Mouse (Mus musculus) left cerebral cortex, postnatal 36 days (tissue): ENCODE data around the gene Hspb8. TPM values are rescaled to one million over a fixed set of nuclear protein-coding genes. Genes with fewer than 3 reads are reported as not detected.

Source experiments
- DNase-seq, 2 experiments: peaks; one replicate each; pipeline ENCODE4 v3.0.0; 2021 to 2022; ENCODE audit warnings: low spot score in 2 of 2, mixed read lengths in 1 of 2
- intact Hi-C: fragments of 180-260 bp; cut with DNase I; formaldehyde crosslinking; loops from one replicate; pipeline ENCODE4 v1.15.1; 2025
- total RNA-seq, 2 experiments: library from RNA; stranded (reverse); gene quantifications; 2 replicates each; pipeline ENCODE4 v1.2.3; 2021

Hspb8 gene
- 10 to 100 TPM in 1 of 2 experiments, 1 to 10 TPM in 1; 8.7 to 12.7 TPM for total RNA-seq

DNA sequence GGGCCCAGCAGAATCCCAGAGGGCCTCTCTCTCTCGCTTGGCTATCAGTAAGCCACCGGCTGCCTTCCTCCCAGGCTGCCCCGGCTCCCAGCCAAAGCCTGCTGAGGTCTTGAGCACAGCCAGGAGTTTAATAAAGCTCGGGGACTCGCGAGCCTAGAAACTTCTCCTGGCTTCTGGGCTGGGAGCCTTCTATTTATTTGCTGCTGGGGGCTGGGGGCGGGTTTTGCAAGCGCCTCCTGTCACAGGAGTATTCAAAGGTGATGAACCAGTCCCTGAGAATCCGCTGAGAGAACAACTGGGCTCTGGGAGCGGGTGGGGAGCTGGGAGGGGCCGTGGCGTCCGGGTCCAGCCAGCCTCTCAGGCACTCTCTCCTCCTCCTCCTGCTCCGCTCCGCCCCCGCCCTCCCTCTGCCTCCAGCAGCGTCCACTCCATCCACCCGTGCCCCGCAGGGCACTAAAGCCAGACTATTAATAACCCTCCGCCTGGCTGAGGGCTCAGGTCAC is at the start of gene Hspb8:
TSS of gene Hspb8 (minus strand) at position 166 of the 503 bp plus-strand sequence.
- peak in 1 of 2 experiments; percentile 43 for DNase-seq
- intact Hi-C loops, result no loop called here

DNA sequence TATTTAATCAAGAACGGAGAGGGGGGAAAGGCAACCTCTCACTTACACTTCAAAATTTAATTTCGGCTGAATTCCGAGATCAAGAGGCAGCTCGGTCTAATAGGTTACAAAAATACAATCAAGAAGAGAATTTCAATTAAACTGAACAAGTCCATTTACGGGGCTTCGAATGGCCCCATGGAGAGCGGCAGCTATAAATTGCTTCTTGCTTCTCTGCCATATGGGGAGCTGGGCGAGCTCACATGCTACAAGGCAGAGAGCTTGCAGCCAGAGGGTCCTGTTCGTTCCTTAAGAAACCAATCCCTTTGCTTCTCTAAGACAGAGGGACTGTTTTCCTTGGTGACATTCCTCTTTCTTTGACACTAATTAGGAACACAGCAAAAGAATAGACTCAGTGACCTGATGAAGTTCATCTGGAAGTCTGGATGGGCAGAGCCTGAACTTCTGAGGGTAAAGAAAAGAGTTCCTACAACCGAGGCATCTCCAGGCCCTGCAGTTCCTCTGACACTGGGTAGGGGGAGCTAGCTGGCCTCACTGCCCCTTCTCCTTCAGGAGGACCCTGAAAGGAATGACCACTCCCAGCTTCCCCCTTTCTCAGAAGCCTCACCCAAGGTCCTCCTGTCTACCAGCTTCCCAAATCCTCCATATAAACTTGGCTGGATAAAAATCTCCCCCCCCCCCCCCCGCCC is 38.8 kb upstream of the Hspb8 start:
- no peak for DNase-seq
- intact Hi-C loops, result no loop called here

DNA sequence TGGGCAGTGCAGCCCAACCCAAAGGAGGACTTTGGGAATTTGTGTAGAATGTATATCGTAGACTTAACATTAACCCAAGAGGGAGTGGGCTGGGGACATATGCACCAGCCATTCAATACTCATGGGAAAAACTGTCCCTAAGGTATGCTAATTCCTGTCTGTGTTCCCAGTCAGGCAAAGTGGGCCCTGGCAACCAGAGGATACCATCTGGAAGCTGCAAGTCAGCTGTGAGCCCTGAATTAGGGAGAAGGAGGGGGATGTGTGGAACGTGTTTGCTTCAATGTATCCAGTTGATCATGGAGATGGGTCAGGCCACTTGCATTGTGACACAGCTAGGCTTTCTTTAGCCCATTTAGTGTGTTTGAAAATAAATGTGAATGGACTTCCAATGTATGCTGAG is 37.3 kb upstream of the Hspb8 start:
- DNase-seq, result peak; percentile 39 to 40
- intact Hi-C loops, result loop anchor here (5.0 kb wide), 1 partner anchor 73 kb away; no protein-coding TSS in a partner anchor

DNA sequence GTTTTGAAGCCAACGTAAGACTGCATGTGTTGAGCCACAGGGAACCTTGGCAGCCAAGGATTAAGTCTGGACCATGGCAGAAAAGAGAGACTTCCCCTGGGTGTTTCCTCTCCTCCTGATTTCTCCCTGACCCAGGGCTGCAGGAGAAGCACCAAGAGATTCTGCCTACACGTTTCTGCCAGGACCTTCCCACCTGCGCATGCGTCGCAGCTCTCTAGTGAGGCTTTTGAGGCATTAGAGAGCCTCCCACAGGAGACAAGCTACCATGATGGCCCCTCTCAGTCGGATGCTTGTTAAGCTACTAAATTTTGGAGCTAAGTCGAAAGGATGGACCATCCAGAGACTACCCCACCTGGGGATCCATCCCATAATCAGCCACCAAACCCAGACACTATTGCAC is 35.1 kb upstream of the Hspb8 start:
- intact Hi-C loops, result loop anchor here (5.0 kb wide), 1 partner anchor 70 kb away; no protein-coding TSS in a partner anchor
- no peak for DNase-seq

DNA sequence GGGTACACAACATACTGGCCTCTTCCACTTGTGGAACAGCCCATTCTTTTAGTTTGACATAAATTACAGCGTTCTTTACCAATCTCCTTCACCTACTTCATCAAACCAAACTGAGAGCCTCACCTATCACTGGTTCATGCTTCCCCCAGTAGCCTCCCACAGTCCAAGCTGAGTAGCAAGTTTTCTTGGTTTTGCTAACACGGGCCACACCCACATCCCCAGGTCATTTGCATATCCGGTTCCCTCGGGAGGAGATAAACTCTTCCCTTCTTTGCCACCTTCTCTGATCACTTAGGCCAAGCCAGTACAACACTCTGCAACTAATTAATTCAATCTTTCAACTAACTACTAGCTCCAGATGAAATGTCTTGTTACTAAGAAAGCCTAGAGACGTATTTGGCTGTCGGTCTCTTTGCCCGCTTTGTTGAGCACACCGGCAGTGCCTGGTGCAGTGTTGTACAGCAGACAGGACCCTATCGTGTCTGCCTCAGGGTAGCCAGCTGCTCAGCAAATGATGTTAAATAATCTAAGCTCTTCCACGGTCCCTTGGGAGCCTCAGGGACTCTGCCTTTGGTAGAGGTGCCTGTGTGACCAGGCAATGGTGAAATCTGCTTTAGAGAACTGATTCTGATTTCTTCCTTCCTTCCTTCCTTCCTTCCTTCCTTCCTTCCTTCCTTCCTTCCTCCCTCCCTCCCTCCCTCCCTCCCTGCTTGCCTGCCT is 34.3 kb upstream of the Hspb8 start:
- intact Hi-C loops, result loop anchor here (5.0 kb wide), 1 partner anchor 70 kb away; no protein-coding TSS in a partner anchor
- no peak for DNase-seq

DNA sequence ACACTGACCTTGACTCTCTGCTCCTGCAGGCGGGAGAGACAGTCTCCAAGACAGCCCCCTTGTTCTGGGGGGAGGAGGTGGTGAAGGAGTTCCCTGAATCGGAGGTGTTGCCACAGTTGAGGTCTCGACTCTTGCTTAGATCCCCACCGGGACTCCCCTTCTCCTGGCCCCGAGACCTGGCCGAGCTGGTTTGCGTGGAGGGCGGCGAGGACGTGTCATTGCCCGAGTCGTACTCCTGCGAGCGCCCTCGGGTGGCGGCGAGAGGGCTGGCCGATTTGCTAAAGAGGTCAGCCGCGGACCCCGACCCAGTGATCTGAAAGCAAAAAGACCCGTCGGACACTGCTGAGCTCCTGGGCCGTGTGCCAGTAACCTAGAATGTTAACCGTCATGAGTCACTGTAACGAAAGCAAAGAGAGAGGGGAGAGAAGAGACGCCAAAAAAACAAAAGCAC is 30.8 kb upstream of the Hspb8 start:
- peak; percentile 32 to 41 for DNase-seq
- intact Hi-C loops, result no loop called here

DNA sequence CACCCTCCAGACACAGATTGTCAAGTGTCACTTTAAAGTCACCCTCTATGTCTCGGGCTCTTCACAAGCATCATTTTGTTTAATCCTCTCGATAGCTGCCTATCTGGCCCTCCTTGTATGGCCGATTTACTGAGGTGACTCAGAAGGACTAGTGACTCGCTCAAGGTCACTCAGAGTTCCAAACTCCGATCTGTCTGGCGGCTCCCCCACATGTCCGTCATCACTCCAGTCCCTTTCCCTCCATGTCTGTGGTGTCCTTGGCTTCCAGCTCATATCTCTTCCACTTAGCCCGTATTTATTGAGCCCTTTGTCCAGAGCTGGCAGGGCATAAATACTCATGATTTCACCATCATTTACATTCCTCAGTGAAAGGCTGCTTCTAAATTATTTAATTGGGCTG is 28.2 kb upstream of the Hspb8 start:
- DNase-seq, result no peak
- intact Hi-C loops, result no loop called here

DNA sequence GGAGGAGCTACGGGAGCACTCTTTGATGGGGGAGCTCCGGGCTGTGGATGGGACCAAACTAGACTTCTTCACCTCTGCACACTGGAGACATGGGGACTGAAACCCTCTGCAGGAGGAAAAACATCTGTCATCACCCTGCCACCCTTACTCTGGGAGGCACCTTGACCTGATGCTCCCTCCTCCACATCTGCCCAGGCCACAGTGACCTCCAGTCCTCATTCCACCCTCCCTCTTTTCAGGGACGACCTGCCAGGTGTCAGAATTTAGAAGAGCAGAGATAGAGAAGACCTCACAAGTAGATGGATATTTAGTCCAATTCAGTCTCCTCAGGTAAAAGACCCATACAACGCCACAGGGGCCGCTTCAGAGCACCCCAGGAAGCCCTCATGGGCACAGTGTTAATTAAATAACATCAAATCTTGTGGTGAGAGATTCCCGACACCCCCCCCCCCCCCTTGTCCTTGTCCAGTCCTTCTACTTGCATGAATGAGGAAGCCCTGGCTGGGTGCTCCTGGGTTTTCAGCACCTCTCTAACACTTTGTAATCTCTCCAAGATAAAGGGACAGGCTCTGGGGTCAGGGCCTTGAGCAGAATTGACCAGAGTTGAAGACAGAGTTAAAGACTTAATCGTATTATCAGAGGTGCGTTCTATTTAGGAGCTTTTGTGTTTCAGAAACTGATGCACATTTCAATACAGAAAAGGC is 27.0 kb upstream of the Hspb8 start:
- no peak for DNase-seq
- intact Hi-C loops, result loop anchor here (10.0 kb wide), 1 partner anchor 75 kb away; no protein-coding TSS in a partner anchor

DNA sequence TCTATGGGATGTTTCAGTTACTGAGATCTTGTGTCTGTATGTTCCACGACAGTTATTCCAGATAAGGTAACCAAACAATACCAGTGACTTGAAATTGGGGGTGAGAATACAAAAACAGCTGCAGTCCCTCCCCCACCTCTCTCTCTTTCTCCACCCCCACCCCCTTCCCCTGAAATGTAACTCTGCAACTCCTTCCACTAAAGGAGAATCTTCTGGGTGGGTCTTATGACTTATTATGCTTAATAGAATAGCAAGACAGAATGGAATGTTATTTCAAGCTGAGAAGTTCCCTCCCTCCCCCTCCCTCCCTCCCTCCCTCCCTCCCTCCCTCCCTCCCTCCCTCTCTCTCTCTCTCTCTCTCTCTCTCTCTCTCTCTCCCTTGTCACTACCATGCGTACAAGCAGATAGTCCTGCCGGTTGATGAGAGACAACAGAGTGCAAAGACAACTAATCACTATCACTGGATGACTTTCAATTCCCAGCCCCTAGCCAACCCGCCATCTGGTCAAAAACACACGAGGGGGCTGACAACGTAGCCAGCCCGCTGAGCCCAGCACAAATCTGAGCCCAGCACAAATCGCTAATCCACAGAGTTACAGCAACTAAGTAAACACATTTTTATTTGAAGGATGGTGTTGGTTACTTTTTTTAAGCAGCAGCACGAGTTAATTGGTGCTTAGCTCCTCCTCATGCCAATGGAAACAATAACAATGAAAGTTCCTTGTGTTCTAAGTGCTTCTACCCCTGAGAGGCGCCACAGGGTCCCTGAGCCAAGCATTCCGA is 25.9 kb upstream of the Hspb8 start:
- intact Hi-C loops, result loop anchor here (10.0 kb wide), 1 partner anchor 76 kb away; no protein-coding TSS in a partner anchor
- no peak for DNase-seq

DNA sequence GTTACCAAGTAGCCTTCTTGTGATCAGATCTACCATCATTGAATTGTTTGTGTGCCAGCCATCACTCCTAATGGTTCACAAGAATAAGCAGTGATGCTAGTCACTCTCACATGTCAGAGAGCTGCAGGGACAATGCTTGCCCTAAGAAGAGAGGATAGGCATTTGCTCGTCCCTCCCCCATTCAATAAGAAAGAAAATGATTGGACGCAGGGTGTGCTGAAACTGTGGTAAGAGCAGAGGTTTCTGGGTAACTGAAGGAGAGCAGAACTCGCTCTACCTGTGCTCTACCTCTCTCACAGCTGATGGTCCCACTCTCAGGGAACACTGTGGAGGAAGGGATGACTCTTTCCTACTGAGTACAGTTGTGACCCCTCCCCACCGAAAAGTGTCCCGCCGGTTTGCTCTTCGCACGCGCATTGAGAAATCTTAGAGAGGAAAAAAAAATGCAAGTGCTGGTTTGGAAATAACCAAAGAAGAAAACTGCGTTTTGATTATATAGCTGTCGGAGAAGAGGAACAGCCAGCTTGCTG is 25.2 kb upstream of the Hspb8 start:
- no peak for DNase-seq
- intact Hi-C loops, result loop anchor here (10.0 kb wide), 1 partner anchor 77 kb away; no protein-coding TSS in a partner anchor

DNA sequence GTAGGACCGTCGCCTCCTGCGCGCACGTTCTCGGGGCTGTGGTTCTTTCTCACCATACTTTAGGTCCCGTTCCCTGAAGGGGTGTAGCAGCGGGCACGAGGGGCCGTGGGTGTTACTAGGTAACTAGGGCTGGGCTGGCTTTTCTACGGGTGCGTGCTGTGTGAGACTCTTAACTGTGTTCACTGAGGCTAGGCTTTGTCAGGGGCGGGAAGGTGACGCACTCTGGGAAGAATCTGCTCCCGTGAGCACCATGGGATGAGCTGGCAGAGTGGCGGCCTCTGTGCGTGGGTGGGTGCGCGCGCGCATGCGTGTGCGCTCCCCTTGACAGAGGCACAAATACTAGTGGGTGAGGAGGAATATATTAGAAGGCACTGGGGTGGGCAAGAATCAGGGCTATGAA is 23.9 kb upstream of the Hspb8 start:
- intact Hi-C loops, result loop anchor here (10.0 kb wide), 1 partner anchor 78 kb away; no protein-coding TSS in a partner anchor
- peak in 1 of 2 experiments; percentile 43 for DNase-seq

DNA sequence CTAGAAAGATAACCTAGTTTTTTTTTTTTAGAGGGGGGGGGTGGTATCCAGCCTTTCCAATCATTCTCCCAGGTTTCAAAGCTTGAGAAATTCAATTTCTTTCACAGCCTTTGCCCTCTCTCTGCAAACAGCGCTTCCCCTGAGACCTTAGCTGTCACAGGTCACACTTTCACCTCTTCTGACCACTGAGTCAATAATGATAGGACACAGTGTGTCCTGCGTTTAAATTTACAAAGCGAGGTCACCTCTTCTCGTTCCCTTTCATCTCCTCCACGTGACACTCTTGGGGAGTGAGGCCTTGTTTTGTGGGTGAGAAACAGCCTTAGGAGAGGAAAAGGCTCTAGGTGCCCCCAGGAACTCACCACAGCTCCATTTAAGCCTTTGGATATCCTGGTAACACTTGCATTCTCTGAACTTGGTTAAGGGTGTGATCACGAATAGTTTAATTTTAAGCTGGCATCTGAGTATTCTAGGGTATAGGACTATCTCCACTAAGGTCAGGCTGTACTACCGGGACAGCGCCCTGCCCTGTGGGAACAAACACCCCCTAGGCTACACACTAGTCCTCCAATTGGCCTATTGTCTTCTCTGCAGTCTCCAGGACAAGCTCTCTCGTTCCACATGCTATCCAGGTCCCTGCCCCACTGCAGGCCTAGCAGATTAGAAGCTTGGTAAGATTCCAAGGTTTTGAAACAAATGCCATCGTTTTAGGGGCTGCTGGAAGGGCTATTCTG is 23.1 kb upstream of the Hspb8 start:
- no peak for DNase-seq
- intact Hi-C loops, result loop anchor here (10.0 kb wide), 1 partner anchor 79 kb away; no protein-coding TSS in a partner anchor

DNA sequence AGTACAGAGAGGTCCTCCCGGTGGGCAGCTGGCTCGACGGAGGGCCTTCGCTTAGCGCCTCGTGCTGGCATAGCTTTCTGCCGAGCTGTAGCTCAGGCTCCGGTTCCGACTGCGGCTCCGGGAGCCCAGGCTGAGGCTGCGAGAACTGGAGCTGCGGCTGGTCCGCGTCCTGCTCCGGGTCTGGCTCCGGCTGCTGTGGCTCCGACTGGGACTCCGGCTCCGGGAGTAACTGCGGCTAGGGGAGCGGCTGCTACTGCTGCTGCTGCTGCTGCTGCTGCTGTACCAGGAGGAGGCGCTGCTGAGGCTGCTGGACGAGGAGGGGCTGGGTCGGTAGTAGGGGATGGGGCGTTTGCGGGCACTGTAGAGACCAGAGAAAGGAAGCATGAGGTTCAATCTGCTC is 21.9 kb upstream of the Hspb8 start:
- intact Hi-C loops, result loop anchor here (5.0 to 10.0 kb wide), 3 partner anchors 52 to 148 kb away; partner anchors contain the start of gene Srrm4
- DNase-seq, result peak in 1 of 2 experiments; percentile 20

DNA sequence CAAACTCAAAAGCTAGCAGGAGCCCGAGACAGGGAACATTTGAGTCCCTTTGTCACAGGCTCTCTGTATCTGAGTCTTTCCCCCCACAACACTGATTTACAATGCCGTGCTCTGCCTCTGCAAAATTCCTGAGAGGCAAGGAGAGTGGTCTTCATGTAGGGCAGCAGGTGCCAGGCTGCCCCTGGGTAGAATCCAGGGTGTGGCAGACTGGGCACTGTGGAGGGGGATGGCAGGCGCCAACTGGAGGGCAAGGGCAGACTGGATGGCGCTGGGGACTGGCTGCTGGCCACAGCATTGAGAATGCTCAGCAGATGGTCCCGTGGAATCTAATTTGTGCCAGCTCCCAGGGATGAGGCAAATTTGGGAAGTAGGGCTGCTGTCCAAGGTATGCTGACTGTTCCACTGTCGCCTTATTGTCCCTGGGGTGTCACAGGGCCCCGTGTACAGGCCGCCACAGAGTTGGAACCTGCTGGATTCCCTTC is 20.8 kb upstream of the Hspb8 start:
- intact Hi-C loops, result loop anchor here (5.0 to 10.0 kb wide), 3 partner anchors 51 to 149 kb away; partner anchors contain the start of gene Srrm4
- DNase-seq, result peak; percentile 69 to 81

DNA sequence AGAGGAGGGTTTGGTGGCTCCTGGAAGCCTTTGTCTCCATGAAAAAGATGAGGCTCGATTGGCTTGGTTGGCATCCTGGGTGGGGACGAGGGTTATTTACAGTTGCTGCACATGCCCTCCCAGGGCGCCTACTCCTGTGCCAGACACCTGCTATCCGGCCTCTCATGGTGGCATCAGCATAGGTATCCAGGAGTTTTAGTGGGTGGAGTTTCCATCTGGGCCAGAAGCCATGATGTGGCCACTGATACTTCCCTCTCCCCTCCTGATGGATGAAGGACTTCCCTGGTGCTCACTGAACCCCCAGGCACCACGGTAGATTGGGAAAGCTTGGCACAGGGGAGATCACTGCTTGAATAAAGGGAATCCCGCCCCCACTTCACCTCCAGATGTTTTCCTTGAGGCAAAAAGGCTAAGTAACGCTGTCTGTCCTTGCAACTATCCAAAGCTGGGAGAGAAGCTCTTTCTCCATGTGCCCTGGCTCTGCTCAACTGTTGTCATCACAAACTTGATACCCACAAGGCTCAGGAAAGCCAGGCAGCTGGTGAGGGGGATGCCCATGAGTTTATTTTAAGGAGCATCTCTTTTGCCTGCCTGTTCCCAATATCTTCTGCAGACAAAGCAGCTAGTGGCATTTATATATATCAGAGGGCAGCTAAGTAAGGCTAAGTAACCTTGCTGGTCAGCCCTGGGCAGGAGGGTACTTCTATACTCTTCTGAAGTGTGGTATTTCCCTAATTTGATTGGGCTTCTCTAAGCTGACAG is 20.2 kb upstream of the Hspb8 start:
- intact Hi-C loops, result loop anchor here (5.0 to 10.0 kb wide), 3 partner anchors 51 to 149 kb away; partner anchors contain the start of gene Srrm4
- peak; percentile 67 to 79 for DNase-seq

DNA sequence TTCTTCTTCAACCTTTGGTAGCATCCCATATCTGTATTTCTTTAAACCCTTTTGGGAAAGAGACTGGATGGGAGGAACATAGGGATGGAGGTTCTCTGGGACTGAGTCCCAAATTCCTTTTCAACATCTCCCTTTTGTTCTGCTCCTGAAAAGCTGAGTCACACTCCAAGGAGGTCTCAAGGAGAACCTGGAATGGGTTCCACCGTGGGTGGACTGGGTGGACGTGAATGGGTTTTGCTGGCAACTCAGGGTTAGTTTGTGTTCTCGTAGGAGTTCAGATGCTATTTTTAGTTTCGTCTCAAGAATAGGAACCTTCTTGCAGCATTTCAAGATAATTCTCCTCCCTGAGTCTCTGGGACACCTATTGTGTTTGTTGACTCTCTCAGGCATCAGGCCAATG is 17.6 kb upstream of the Hspb8 start:
- intact Hi-C loops, result loop anchor here (5.0 to 10.0 kb wide), 3 partner anchors 48 to 152 kb away; partner anchors contain the start of gene Srrm4
- DNase-seq, result peak; percentile 62 to 74

DNA sequence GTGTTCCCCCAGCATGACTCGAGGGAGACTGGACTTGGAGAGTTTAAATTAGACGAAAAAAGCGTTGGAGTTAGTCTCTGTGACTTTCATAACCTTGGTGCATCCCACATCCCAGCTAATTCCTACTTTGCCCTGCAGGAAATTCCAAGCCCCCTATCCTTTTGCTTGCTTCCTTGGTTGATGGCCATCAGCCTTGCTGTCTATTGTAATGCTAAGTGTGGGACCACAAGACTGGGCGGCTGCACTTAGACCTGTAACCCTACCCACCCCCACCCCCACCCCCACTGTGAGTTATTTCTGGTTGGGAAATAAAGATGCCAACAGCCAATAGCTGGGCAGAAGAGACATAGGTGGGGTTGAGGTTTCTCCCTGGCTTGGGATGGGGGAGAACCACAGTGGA is 15.7 kb upstream of the Hspb8 start:
- no peak for DNase-seq
- intact Hi-C loops, result no loop called here
